Mouse (Mus musculus) v-Abl transformed pro-B cells (cell line): ENCODE results near the gene Gm49361.

ENCODE experiments used
- in situ Hi-C, 2 experiments: fragments of 400-800 bp; cut with MboI; formaldehyde crosslinking; loops; one replicate each; pipeline ENCODE4 v1.15.1; 2025; ENCODE audit not compliant: unreplicated experiment in 2 of 2

Gm49361 gene

GRCm38 (mm10) chr14:57656519-57656918 lies 89.4 kb downstream of the Gm49361 start:
- in situ Hi-C loops = loop anchor here in 1 of 2 experiments (25.0 kb wide), 1 partner anchor 1931 kb away; the partner anchor contains the start of gene Cdadc1

DNA sequence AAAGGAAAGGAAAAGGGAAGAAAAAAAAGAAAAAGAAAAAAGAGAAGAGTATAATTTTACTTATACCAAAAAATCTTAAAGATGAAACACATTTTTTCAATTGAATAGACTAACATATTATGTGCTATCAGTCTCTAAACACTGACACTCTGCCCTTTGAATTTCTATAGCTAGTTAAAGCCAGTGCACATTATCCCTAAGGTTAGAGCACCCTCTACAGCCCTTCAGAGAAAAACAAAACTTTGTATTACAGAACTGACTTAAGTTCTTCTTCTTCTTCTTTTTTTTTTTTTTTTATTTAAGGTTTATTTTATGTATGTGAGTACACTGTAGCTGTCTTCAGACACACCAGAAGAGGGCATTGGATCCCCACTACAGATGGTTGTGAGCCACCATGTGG lies 96.4 kb downstream of the Gm49361 start:
- in situ Hi-C loops = loop anchor here (10.0 to 25.0 kb wide), 3 partner anchors 125 to 537 kb away; partner anchors contain the start of genes Gm4491 (in 2 of the 2), Gjb2 (in 1 of the 2) and Il17d (in 1 of the 2)

- in situ Hi-C loops = loop anchor here (10.0 to 25.0 kb wide), 3 partner anchors 121 to 534 kb away; partner anchors contain the start of genes Gm4491 (in 2 of the 2), Gjb2 (in 1 of the 2) and Il17d (in 1 of the 2)
These were observed 99.7 kb downstream of the Gm49361 start for GRCm38 (mm10) chr14:57646155-57646554.

DNA sequence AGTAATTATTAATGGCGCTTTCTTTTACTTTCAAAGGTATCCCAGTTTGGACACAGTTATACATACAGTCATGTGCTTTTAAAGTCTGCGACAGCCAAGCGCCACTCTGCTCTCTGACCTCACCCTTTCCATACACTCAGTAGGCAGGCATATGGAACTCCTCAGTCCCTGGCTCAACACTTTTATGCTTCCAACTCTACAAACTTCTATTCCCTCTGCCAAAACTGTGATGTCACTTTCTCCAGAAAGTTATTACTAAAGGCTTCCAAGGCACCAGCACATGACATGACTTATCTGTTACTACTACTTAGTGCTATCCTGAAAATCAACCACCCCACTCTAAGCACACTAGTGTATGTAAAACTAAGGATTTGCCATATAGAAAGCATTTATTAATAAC lies 106.8 kb downstream of the Gm49361 start:
- in situ Hi-C loops = loop anchor here in 1 of 2 experiments (25.0 kb wide), 1 partner anchor 527 kb away; the partner anchor contains the start of genes Gjb2 and Gm4491

DNA sequence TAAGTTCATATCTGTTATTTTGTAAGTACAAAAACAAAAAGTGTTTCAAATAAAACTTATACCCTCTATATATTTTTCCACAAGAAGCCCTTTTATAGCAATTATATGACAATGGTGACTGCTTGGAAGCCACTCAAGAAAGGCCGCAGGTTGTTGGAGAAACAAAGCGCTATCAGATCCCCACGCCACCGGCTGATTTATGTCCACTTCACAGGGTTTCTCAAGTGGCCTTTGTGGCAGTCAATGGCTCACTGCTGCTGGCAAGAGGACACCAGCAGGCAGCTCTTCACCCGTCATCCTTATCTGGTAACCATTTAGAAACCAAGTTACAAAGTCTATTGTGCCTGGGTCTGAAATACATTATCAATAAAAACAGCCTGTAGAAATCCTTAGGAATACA lies 111.8 kb downstream of the Gm49361 start:
- in situ Hi-C loops = loop anchor here in 1 of 2 experiments (25.0 kb wide), 1 partner anchor 522 kb away; the partner anchor contains the start of genes Gjb2 and Gm4491

- in situ Hi-C loops = loop anchor here in 1 of 2 experiments (25.0 kb wide), 1 partner anchor 517 kb away; the partner anchor contains the start of genes Gjb2 and Gm4491
These were observed 116.3 kb downstream of the Gm49361 start for GRCm38 (mm10) chr14:57629595-57629994.

- in situ Hi-C loops = loop anchor here in 1 of 2 experiments (25.0 kb wide), 1 partner anchor 236 kb away; the partner anchor contains the start of gene Cryl1
These were observed 123.0 kb downstream of the Gm49361 start for GRCm38 (mm10) chr14:57622934-57623333.

DNA sequence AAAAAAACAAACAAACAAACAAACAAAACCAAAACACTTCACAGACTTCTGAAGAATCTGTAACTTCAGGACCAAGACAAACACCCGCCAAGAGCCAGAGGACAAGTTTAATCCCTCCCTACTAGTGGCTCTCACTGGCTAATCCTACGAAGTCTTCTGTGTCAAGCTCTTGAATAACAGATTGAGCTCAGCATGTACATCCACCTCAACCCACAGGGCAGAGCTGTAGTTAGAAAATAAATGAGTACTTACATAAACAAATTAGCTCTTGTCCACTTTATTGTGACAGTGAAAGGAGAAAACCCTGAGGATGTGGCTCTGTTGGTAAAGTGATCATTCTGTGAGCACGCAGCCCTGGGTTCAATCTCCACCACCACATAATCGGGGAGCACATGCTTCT lies 124.2 kb downstream of the Gm49361 start:
- in situ Hi-C loops = loop anchor here in 1 of 2 experiments (25.0 kb wide), 1 partner anchor 234 kb away; the partner anchor contains the start of gene Cryl1

GRCm38 (mm10) chr14:57620598-57621236 lies 125.2 kb downstream of the Gm49361 start:
- in situ Hi-C loops = loop anchor here in 1 of 2 experiments (25.0 kb wide), 1 partner anchor 233 kb away; the partner anchor contains the start of gene Cryl1

DNA sequence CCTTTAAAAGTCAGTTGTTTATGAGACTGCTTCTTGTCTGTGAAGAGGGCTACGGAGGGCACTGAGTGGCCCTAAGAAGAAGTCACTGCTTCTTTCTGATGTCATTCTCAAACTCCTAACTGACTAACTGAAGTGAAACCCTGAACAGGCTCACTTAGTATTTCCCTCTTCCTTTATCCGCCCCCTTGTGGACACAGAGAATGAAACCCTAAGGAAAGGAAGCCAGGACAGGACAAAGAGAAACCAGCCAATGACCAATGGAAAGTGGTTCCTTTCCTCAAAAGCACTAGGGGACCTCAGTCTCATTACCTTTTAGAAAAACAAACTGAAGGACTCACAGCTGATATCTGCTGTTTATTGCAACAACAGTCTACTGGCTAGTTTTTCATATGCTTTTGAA lies 126.4 kb downstream of the Gm49361 start:
- in situ Hi-C loops = loop anchor here (5.0 to 25.0 kb wide), 3 partner anchors 92 to 245 kb away; partner anchors contain the start of gene Cryl1 (in 1 of the 2)

DNA sequence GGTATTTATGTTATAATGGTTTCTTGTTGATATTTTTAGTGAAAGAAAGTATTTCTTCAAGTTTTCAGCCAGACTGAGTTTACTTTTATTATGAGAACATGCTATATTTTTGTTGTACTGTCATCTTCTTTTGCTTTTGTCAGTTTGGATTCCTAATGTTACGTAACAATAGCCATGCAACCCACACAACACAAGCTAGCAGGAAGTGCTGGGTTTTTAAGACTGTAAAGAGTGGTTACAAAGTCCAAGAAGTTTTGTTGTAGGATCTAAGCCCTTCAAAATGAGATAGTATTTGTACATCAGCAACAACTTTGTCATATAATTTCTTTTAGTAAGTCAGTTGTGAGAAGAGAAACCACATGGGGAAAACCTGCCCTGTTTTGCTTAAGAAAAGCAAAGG lies 128.2 kb downstream of the Gm49361 start:
- in situ Hi-C loops = loop anchor here (5.0 to 25.0 kb wide), 3 partner anchors 90 to 243 kb away; partner anchors contain the start of gene Cryl1 (in 1 of the 2)

GRCm38 (mm10) chr14:57616339-57616965 lies 129.5 kb downstream of the Gm49361 start:
- in situ Hi-C loops = loop anchor here (5.0 to 25.0 kb wide), 3 partner anchors 89 to 242 kb away; partner anchors contain the start of gene Cryl1 (in 1 of the 2)

DNA sequence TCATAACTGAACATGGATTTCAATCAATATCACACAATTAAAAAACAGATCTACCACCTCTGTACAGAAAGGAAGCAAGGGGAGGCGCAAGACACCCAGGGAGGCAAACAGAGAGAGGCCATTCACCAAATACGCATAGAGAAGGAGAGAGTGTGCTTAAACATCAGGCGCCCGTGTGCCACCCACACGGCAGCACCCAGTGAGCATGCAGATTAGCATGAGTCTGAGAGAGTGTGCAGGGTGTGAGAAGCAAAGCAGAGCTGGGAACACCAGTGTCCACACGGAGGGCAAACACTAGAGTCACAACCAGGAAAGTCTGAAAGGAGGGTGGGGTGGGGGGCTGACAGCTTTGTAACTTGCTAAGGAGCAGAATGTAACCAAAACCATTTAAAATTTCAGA lies 130.1 kb downstream of the Gm49361 start:
- in situ Hi-C loops = loop anchor here (5.0 to 25.0 kb wide), 3 partner anchors 89 to 241 kb away; partner anchors contain the start of gene Cryl1 (in 1 of the 2)

- in situ Hi-C loops = loop anchor here (10.0 to 25.0 kb wide), 2 partner anchors 224 to 236 kb away; partner anchors contain the start of gene Cryl1 (in 1 of the 2)
These were observed 134.9 kb downstream of the Gm49361 start for GRCm38 (mm10) chr14:57611034-57611433.

DNA sequence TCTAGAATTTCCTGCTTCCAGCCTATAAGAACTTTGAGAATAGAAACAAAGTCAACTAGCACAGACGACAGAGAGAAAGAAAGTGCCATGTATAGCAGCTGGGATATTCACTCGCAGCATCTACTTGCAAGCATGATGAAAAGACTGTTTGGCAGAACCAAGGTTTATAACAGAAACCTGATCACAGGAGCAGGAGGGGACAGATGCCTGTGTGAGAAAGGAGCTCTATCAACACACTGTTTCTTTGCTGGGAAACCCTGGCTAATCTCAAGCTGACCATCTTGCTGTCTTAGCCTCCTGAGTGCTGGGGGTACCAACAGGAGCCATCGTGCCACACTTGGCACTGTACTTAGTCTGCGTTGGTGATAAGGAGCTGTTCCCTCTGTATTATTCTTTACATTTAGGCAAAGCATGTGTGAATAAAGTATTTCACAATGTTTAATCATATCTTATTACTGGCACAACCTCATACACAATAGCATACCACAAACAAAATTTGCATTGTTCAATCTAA lies 136.0 kb downstream of the Gm49361 start:
- in situ Hi-C loops = loop anchor here (10.0 to 25.0 kb wide), 2 partner anchors 223 to 235 kb away; partner anchors contain the start of gene Cryl1 (in 1 of the 2)

GRCm38 (mm10) chr14:57607500-57607899 lies 138.4 kb downstream of the Gm49361 start:
- in situ Hi-C loops = loop anchor here in 1 of 2 experiments (25.0 kb wide), 1 partner anchor 220 kb away; the partner anchor contains the start of gene Cryl1

- in situ Hi-C loops = loop anchor here in 1 of 2 experiments (25.0 kb wide), 1 partner anchor 220 kb away; the partner anchor contains the start of gene Cryl1
These were observed 139.1 kb downstream of the Gm49361 start for GRCm38 (mm10) chr14:57606663-57607365.

- in situ Hi-C loops = no loop called here
These were observed 152.6 kb downstream of the Gm49361 start for GRCm38 (mm10) chr14:57593279-57593678.
